Mouse (Mus musculus): ENCODE measurements at regions not wholly inside any gene's neighbourhood (a gene's known extent, or its start where the extent isn't known, plus 50 kb on each side); places are given as distances from the start of the nearest gene placed in this dataset.
A peak's percentile ranks its signal among the peaks of the same experiment; 100 is the strongest.

- WGBS = 85% methylated on average over 2 of the region's 2 CpGs
- H3K4me1 ChIP-seq = no peaks in the 10 kb centered on the region
- H3K27ac ChIP-seq = no peak overlapping the region
- no peak overlapping the region for H3K9ac ChIP-seq
- H3K4me2 ChIP-seq (replicated peaks) = no peak overlapping the region
- no peak for ATAC-seq (ENCODE audit: low FRiP score, low read depth)
- H3K36me3 ChIP-seq = no peaks in the 10 kb centered on the region
- H3K4me3 ChIP-seq = no peak overlapping the region
- H3K27me3 ChIP-seq = no peaks in the 10 kb centered on the region
- H3K9me3 ChIP-seq = no peaks in the 10 kb centered on the region
Measured at GRCm38 (mm10) chr1:20680553-20680952, 50.2 kb upstream of the Il17a start.

MicroRNAs encoded in the stretch of these regions (microRNA counts, 519-probe panel; counts per million panel counts)
- microRNA mmu-miR-206 = 4,570 counts per million, percentile 89 among the panel's probes with 10 or more counts

Small RNA genes lying in the stretch of these regions (microRNA-seq; reads per million reads assigned to microRNA genes)
- 4,119 reads per million, percentile 89 among the genes with 10 or more reads in this experiment for gene Mir206
